Mouse (Mus musculus): ENCODE measurements around the gene Gm45062. TPM values are rescaled to one million over a fixed set of nuclear protein-coding genes. Genes with fewer than 3 reads are reported as not detected.

Gm45062 gene
- total and polyA plus RNA-seq, 3 experiments, result 2.7 to 4.1 (median 3.2) TPM

DNA sequence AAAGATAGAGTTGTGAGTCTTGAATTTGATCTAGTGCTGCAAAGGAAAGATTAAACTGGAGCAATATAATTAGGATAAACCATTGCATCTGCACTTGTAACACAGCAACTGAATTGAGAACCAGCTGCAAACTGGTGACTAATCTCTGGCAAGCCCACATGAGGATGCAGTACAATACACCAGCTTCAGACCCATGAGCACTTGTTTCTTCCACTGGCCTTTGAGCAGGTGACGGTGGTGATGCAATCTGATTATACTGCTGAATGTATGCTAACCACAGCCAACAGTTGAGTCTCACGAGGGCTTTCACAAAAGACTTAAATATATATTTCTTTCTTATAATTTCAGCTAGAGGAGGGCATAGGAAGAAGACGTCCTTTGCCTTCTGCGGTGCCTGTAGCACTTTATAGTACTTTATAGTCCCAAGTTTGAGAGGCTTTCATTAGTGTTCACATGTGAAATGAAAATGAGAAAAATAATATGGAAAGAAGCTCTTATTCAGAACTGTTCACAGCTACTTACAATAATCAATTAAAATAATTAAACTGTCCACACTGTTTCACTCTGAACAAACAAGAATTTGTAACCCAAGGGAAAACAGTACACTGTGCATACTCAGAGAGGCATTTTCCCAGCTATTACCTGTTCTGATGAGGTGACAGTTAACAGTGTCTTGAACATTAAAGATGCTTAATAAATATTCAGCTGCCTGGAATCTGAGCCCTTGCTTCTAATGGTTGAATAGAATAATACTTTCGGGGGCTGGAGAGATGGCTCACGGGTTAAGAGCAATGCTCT, 40.0 kb downstream of the Gm45062 start (continued):
- TF ChIP-seq MEF2A (IDR thresholded peaks at IDR 0.05; ENCODE audit: borderline replicate concordance, low read depth, low read length) (peak; percentile 81), MAFK (IDR thresholded peaks at IDR 0.05; ENCODE audit: insufficient replicate concordance, low read length) (0 out of 2 replicates have a peak, but pooled peaks have one; percentile 28), UBTF (IDR thresholded peaks at IDR 0.05; ENCODE audit: low read depth, low read length) (no peak), RCOR1 (conservative IDR thresholded peaks at IDR 0.05; ENCODE audit: low read depth, low read length) (no peak)

DNA sequence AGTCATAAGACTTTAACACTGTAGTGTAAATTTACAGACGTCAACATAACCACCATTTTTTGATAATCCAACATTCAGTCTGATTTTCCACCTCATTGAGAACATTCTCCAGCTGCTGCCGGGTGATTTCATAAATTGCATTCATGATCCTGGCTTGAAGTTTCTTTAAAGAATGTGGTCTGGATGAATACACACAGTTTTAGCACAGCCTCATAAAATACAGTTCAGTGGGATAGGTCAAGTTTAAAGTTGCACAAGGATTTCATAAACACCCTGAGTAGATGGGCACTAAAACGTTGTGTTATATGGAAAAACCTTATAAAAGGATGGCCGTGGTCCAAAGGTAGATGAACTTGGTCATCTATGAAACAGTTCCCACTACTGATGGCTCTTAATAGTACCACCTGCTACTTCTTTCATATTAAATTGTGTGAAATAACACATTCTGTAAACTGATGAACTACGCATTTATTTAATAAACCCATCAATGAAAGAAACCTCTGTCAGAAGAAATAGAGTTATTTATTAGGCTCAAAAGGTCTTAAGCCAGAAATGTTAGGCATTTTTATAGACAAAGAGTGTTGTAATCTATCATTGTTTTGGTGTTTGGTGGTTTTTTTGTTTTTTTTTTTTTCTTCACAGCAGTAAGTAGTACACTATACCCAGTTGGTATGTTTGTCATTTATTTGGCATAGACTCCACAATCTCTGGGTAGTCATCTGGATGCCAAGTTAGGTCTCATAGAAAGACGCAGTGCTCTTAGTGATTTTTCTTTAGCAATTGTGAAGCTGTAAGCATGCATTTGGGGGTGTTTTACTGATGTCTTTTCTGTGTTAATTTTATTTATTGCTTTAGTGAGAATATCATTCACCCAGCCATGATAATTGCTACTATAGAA, 48.9 kb downstream of the Gm45062 start:
- DNase-seq (ENCODE audit: extremely low read depth), result no peak
- no peaks in the 10 kb centered on the region for H3K36me3 ChIP-seq (replicated peaks in 1 of 2; ENCODE audit: control insufficient read depth in 1 of 2, insufficient read depth in 1 of 2, low read length in 1 of 2)
- dilution Hi-C loops (cut with MboI; ENCODE audit: extremely low pct_ligation_motif_present, extremely low pct_unique_long_range_greater_than_20kb, low sequenced_read_pairs), result no loop called here
- in situ Hi-C loops (cut with MboI; ENCODE audit: low pct_ligation_motif_present, low pct_unique_long_range_greater_than_20kb, low sequenced_read_pairs), result no loop called here
- H3K9ac ChIP-seq (ENCODE audit: insufficient read depth, low read depth), result no peak overlapping the region
- no peaks in the 10 kb centered on the region for H3K27me3 ChIP-seq (replicated peaks)
- H3K9me3 ChIP-seq (replicated peaks; ENCODE audit: low read length), result no peaks in the 10 kb centered on the region
- no peak for TF ChIP-seq NELFE (IDR thresholded peaks at IDR 0.05; ENCODE audit: low read depth, low read length)
- TF ChIP-seq RCOR1 (conservative IDR thresholded peaks at IDR 0.05; ENCODE audit: low read depth, low read length), result no peak
- no peak overlapping the region for H3K4me2 ChIP-seq (ENCODE audit: insufficient read depth, low read depth, poor library complexity, severe bottlenecking)
- no peaks in the 10 kb centered on the region for H3K4me1 ChIP-seq (ENCODE audit: control insufficient read depth in 1 of 2, insufficient read depth in 2 of 2)
- no peaks in the 10 kb centered on the region for H3K79me2 ChIP-seq (replicated peaks; ENCODE audit: control insufficient read depth, extremely low read depth, insufficient read depth, poor library complexity, severe bottlenecking)
- no peak overlapping the region for H3K27ac ChIP-seq (ENCODE audit: insufficient read depth, low read depth)
- H3K4me3 ChIP-seq (replicated peaks in 1 of 3; ENCODE audit: low read depth in 2 of 3, low read length in 2 of 3, poor library complexity in 1 of 3), result no peak overlapping the region

DNA sequence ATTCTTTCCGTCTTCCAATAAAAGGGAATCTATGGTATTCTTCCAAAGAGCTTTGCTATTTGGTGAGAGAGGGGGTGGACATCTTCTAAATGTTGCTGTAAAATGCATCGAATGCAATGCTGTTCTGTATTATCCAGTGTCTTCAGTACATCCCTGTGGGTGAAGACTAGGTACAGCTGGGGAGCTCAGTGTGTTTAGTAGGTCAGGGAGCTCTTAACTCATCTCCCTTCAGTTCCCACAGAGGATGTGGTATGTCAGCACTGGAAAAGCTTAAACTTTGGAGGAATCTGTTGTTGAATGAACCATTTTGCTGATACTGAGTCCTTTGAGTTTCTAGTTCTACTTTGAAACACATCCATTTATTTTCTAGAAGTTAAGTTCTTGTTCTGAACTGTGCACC, 53.3 kb downstream of the Gm45062 start:
- H3K4me1 ChIP-seq (ENCODE audit: control insufficient read depth in 1 of 2, insufficient read depth in 2 of 2), result no peaks in the 10 kb centered on the region
- H3K36me3 ChIP-seq (replicated peaks in 1 of 2; ENCODE audit: control insufficient read depth in 1 of 2, insufficient read depth in 1 of 2, low read length in 1 of 2), result no peaks in the 10 kb centered on the region
- no peak overlapping the region for H3K4me2 ChIP-seq (ENCODE audit: insufficient read depth, low read depth, poor library complexity, severe bottlenecking)
- no peaks in the 10 kb centered on the region for H3K9me3 ChIP-seq (replicated peaks; ENCODE audit: low read length)
- H3K9ac ChIP-seq (ENCODE audit: insufficient read depth, low read depth), result no peak overlapping the region
- no peak for TF ChIP-seq RCOR1 (conservative IDR thresholded peaks at IDR 0.05; ENCODE audit: low read depth, low read length)
- no peak for TF ChIP-seq MAX (IDR thresholded peaks at IDR 0.05; ENCODE audit: low read length)
- TF ChIP-seq TBP (conservative IDR thresholded peaks at IDR 0.05; ENCODE audit: low read depth, low read length), result no peak
- no peak for TF ChIP-seq POLR2AphosphoS2 (IDR thresholded peaks at IDR 0.05; ENCODE audit: low read depth, low read length)
- TF ChIP-seq ETS1 (conservative IDR thresholded peaks at IDR 0.05; ENCODE audit: low read depth, low read length), result no peak
- no peak for TF ChIP-seq MEF2A (IDR thresholded peaks at IDR 0.05; ENCODE audit: borderline replicate concordance, low read depth, low read length)
- TF ChIP-seq JUND (conservative IDR thresholded peaks at IDR 0.05; ENCODE audit: low read depth, low read length), result no peak
- TF ChIP-seq MYC (IDR thresholded peaks at IDR 0.05; ENCODE audit: low read depth, low read length), result no peak
- no peak for TF ChIP-seq USF2 (conservative IDR thresholded peaks at IDR 0.05; ENCODE audit: low read depth, low read length)
- no peak for DNase-seq (ENCODE audit: extremely low read depth)
- H3K27ac ChIP-seq (ENCODE audit: insufficient read depth, low read depth), result no peak overlapping the region
- no peaks in the 10 kb centered on the region for H3K79me2 ChIP-seq (replicated peaks; ENCODE audit: control insufficient read depth, extremely low read depth, insufficient read depth, poor library complexity, severe bottlenecking)
- dilution Hi-C loops (cut with MboI; ENCODE audit: extremely low pct_ligation_motif_present, extremely low pct_unique_long_range_greater_than_20kb, low sequenced_read_pairs) (no loop called here), in situ Hi-C loops (cut with MboI; ENCODE audit: low pct_ligation_motif_present, low pct_unique_long_range_greater_than_20kb, low sequenced_read_pairs) (no loop called here)
- H3K4me3 ChIP-seq (replicated peaks in 1 of 3; ENCODE audit: low read depth in 2 of 3, low read length in 2 of 3, poor library complexity in 1 of 3), result no peak overlapping the region
- no peaks in the 10 kb centered on the region for H3K27me3 ChIP-seq (replicated peaks)
